Mouse (Mus musculus) mature B cell (primary cell): ENCODE data around the gene Dnah8.

ENCODE experiments used
- in situ Hi-C: fragments of 300-500 bp; cut with MboI; formaldehyde crosslinking; loops from 2 replicates; pipeline ENCODE4 v1.14.3; 2019

Gene Dnah8

GRCm38 (mm10) chr17:30750269-30750668 is 126.1 kb downstream of the Dnah8 start:
- in situ Hi-C loops, result no loop called here

GRCm38 (mm10) chr17:30752370-30752818 is 128.2 kb downstream of the Dnah8 start:
- in situ Hi-C loops, result no loop called here

- in situ Hi-C loops, result no loop called here
Observed at GRCm38 (mm10) chr17:30753201-30753600, 129.0 kb downstream of the Dnah8 start.

GRCm38 (mm10) chr17:30756771-30757170 is 132.6 kb downstream of the Dnah8 start:
- in situ Hi-C loops, result no loop called here

- in situ Hi-C loops, result no loop called here
Observed at GRCm38 (mm10) chr17:30760307-30760706, 136.2 kb downstream of the Dnah8 start.

GRCm38 (mm10) chr17:30764276-30764675 is 140.1 kb downstream of the Dnah8 start:
- in situ Hi-C loops, result no loop called here

GRCm38 (mm10) chr17:30774416-30774815 is 150.3 kb downstream of the Dnah8 start:
- in situ Hi-C loops, result no loop called here

- in situ Hi-C loops, result no loop called here
Observed at GRCm38 (mm10) chr17:30775096-30775495, 150.9 kb downstream of the Dnah8 start.

- in situ Hi-C loops, result no loop called here
Observed at GRCm38 (mm10) chr17:30781046-30781445, 156.9 kb downstream of the Dnah8 start.

- in situ Hi-C loops, result no loop called here
Observed at GRCm38 (mm10) chr17:30782286-30782685, 158.1 kb downstream of the Dnah8 start.

GRCm38 (mm10) chr17:30788361-30788760 is 164.2 kb downstream of the Dnah8 start:
- in situ Hi-C loops, result no loop called here

GRCm38 (mm10) chr17:30790816-30791215 is 166.7 kb downstream of the Dnah8 start:
- in situ Hi-C loops, result no loop called here

GRCm38 (mm10) chr17:30792396-30792795 is 168.2 kb downstream of the Dnah8 start:
- in situ Hi-C loops, result no loop called here

- in situ Hi-C loops, result no loop called here
Observed at GRCm38 (mm10) chr17:30796616-30797015, 172.5 kb downstream of the Dnah8 start.

- in situ Hi-C loops, result no loop called here
Observed at GRCm38 (mm10) chr17:30800261-30800985, 176.3 kb downstream of the Dnah8 start.

- in situ Hi-C loops, result no loop called here
Observed at GRCm38 (mm10) chr17:30803668-30804067, 179.5 kb downstream of the Dnah8 start.

GRCm38 (mm10) chr17:30804955-30805354 is 180.8 kb downstream of the Dnah8 start:
- in situ Hi-C loops, result no loop called here

GRCm38 (mm10) chr17:30805511-30806059 is 181.4 kb downstream of the Dnah8 start:
- in situ Hi-C loops, result no loop called here

- in situ Hi-C loops, result no loop called here
Observed at GRCm38 (mm10) chr17:30808866-30809660, 184.9 kb downstream of the Dnah8 start.

- in situ Hi-C loops, result no loop called here
Observed at GRCm38 (mm10) chr17:30809926-30810660, 185.9 kb downstream of the Dnah8 start.

- in situ Hi-C loops, result no loop called here
Observed at GRCm38 (mm10) chr17:30818543-30818942, 194.4 kb downstream of the Dnah8 start.

GRCm38 (mm10) chr17:30819134-30819533 is 195.0 kb downstream of the Dnah8 start:
- in situ Hi-C loops, result no loop called here
